Mouse (Mus musculus) brain, embryonic 14.5 days (tissue): ENCODE results near the gene Hoxb1. TPM values are rescaled to one million over a fixed set of nuclear protein-coding genes. Genes with fewer than 3 reads are reported as not detected.

Experiments used
- DNase-seq: peaks from one replicate; pipeline ENCODE4 v3.0.0-alpha.2; 2011; ENCODE audit warnings: low read depth
- CTCF ChIP-seq: fragments of 200-500 bp; IDR thresholded peaks from 2 replicates; pipeline ENCODE4 v1.5.1; 2012; ENCODE audit warnings: inconsistent platforms, mild to moderate bottlenecking, moderate library complexity, borderline replicate concordance; ENCODE audit not compliant: insufficient read depth, insufficient read length; ENCODE audit errors: extremely low read depth
- POLR2A ChIP-seq: fragments of 200-500 bp; IDR thresholded peaks from 2 replicates; pipeline ENCODE4 v1.6.1; 2012; ENCODE audit warnings: mild to moderate bottlenecking, inconsistent platforms, borderline replicate concordance; ENCODE audit not compliant: poor library complexity, insufficient read depth, insufficient read length, severe bottlenecking; ENCODE audit errors: extremely low read depth
- polyA plus RNA-seq: library from polyadenylated mRNA; depleted of rRNA; stranded (reverse); fragments of >200 nt; gene quantifications from 2 replicates; pipeline ENCODE4 v1.2.3, GENCODE M21; 2012; rRNA removed

Hoxb1 gene
- polyA plus RNA-seq = 0.04 TPM in 1 of 2 replicates, not detected in the other

- DNase-seq = no peak
- TF ChIP-seq POLR2A (no peak), CTCF (no peak)
Observed at GRCm38 (mm10) chr11:96365441-96366091, at the start of gene Hoxb1. Gene Hoxb1 (plus strand): TSS chr11:96365752.

- peak; percentile 56 for DNase-seq
- TF ChIP-seq POLR2A (no peak), CTCF (no peak)
Observed at GRCm38 (mm10) chr11:96316696-96317607, 48.6 kb upstream of the Hoxb1 start.

GRCm38 (mm10) chr11:96317608-96318367 lies 47.8 kb upstream of the Hoxb1 start, which contains the start of gene Hoxb4:
Gene Hoxb4 (plus strand): TSS chr11:96318267.
- TF ChIP-seq POLR2A = no peak
- peak; percentile 52 for DNase-seq

GRCm38 (mm10) chr11:96318368-96319070 lies 47.0 kb upstream of the Hoxb1 start:
- peak; percentile 54 for DNase-seq
- no peak for TF ChIP-seq CTCF

- no peak for TF ChIP-seq POLR2A
- no peak for TF ChIP-seq CTCF
- DNase-seq = no peak
Observed at GRCm38 (mm10) chr11:96319071-96319902, 46.3 kb upstream of the Hoxb1 start.

- TF ChIP-seq POLR2A = no peak
- no peak for TF ChIP-seq CTCF
- no peak for DNase-seq
Observed at GRCm38 (mm10) chr11:96319910-96320309, 45.6 kb upstream of the Hoxb1 start.

GRCm38 (mm10) chr11:96320688-96321087 lies 44.9 kb upstream of the Hoxb1 start:
- TF ChIP-seq POLR2A (no peak), CTCF (no peak)
- DNase-seq = no peak

GRCm38 (mm10) chr11:96321846-96322245 lies 43.7 kb upstream of the Hoxb1 start:
- TF ChIP-seq POLR2A = no peak
- TF ChIP-seq CTCF = no peak
- no peak for DNase-seq

GRCm38 (mm10) chr11:96322738-96323137 lies 42.8 kb upstream of the Hoxb1 start:
- no peak for DNase-seq
- TF ChIP-seq POLR2A = no peak
- TF ChIP-seq CTCF = no peak

GRCm38 (mm10) chr11:96323154-96323553 lies 42.4 kb upstream of the Hoxb1 start, which contains the start of gene Hoxb3:
Gene Hoxb3 (plus strand): TSS chr11:96323326.
- TF ChIP-seq POLR2A = no peak
- no peak for TF ChIP-seq CTCF
- no peak for DNase-seq

GRCm38 (mm10) chr11:96324125-96324524 lies 41.4 kb upstream of the Hoxb1 start:
- no peak for TF ChIP-seq CTCF
- no peak for TF ChIP-seq POLR2A
- no peak for DNase-seq
